Mouse (Mus musculus) CD4-positive, CD25-positive, alpha-beta regulatory T cell, adult 2 months (primary cell): ENCODE data around the gene A830005F24Rik.

ENCODE experiments used
- DNase-seq: peaks from one replicate; pipeline ENCODE4 v3.0.0-alpha.2; 2012; ENCODE audit warnings: low read depth, low spot score

Gene A830005F24Rik

DNA sequence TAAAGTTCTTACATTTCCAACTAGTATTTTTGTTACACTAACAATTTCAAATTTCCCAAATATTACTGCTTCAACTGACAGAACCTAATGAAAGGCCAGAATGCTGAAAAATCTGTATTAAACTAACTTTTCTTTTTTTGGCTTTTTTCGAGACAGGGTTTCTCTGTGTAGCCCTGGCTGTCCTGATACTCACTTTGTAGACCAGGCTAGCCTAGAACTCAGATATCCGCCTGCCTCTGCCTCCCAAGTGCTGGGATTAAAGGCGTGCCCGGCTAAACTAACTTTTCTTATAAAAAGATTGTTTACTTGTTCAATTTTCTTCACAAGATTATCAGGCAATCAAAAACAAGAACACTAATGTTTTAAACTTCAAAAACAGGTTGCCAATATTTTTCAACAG is 31.5 kb downstream of the A830005F24Rik start:
- no peak for DNase-seq

DNA sequence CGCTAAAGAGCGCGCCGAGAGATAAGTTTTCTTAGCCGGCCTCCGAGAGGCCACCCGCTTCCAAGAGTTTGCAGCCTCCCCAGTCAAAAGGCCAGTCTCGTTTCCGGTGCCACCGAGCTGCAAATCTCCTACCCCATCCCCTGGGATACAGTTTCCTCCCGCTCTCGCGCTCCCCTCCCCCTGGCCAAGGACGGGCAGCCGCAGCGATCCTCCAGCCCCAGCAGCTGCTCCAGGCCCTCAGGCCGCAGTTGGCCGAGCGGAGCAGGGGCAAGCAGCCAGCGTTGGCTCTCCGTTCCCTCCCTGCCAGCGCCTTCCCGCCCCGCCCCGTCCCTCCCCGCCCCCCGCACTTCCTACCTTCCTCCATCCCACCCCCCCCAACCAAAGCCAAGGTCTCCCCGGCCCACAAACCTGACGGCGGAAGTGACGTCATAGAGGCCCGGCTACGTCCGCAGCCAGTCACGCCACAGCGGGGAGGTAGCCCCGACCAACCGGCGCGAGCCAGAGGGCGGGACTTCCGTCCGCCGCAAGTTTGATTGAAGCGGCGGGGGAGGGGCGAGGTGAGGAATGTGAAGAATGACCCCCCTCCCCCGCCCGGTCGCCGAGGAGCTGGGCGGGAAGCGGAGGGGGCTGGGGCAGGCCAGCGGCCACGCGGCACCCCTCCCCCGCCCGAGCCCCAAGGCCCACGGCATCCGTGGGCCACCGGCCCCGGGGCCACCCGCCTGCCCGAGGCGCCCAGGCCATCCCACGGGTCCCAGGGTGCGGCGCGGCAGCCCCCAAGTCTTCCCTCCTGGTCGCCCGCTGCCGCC is 32.3 kb downstream of the A830005F24Rik start:
- DNase-seq: peak; percentile 100

DNA sequence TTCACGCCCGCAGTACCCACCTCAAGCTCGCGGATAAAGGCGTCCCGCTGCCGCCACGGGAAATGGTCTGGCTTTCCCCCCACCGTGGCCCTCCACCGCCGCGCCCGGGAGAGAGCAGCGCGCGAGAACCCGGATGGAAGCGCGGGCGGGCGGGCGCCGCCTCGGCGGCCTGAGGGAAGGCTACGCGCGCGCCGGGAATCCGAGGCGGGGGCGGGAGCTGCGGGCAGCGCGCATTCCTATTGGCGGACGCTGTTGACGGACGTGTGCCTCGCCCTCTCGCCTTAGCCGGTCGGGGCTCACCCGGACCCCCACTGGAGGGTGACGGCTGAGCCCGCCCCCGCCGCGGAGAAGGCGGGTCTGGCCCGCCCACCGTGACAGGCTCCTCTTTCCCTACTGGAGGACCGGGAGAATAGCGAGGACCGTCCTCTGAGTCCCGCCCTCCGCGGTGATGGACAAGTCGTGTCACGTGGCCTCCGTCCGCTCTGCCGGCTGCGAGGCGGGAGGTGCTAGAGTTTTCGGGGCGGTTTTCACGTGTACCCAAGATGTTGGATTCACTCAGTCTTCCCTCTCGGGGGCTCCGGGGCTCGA is 33.1 kb downstream of the A830005F24Rik start:
- DNase-seq: peak; percentile 99

GRCm38 (mm10) chr13:48547623-48548022 is 34.3 kb downstream of the A830005F24Rik start:
- no peak for DNase-seq

DNA sequence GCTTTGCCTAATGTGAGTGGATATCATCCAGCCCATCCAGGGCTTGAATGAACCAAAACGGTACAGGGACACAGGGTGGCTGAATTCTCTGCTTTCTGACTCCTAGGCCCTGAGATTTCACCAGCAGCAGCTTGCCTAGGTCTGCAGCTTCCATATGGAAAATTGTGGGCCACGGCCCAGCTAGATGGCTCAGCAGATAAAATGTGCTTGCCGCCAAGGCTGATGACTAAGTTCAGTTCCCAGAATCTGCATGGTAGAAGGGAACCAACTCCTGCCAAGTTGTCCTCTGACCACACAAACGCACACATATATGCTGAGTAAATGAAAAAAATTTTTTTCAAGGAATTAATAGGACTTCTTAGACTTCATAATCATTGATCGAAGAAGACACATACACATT is 34.9 kb downstream of the A830005F24Rik start:
- no peak for DNase-seq

GRCm38 (mm10) chr13:48552181-48553090 is 39.1 kb downstream of the A830005F24Rik start:
- DNase-seq: no peak

DNA sequence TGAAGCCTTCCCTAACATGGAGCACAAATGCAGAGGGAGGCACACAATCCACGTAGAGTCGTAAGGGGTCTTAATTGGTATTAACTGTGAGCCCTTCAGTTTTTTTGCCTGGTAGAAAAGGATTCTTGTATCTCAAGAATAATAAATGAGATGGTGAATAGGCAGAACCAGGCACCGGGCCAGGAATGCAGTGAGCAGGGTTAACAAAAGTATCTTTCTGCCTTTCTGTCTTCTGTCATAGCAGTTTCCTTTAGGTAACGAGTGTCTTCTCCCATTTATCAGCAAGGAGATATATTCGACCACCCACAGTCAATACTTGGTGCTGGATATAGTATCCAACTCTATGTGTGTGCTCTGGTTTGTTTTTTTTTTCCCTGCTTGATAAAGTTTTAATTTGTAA is 40.1 kb downstream of the A830005F24Rik start:
- no peak for DNase-seq

DNA sequence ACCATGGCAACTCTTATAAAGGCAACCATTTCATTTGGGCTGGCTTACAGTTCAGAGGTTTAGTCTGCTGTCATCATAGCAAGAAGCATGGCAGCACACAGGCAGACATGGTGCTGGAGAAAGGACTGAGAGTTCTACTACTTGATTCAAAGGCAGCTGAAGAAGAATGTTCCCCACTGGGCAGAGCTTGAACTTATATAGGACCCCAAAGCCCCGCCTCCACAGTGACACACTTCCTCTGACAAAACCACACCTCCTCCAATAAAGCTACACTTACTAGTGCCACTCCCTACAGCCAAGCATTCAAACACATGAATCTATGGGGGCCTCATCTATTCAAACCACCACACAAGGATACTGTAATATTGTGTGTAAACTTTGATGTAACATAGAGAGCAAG is 41.2 kb downstream of the A830005F24Rik start:
- DNase-seq: no peak

GRCm38 (mm10) chr13:48555976-48556375 is 42.6 kb downstream of the A830005F24Rik start:
- DNase-seq: no peak

- no peak for DNase-seq
These were observed 48.1 kb downstream of the A830005F24Rik start for GRCm38 (mm10) chr13:48561481-48561880.

DNA sequence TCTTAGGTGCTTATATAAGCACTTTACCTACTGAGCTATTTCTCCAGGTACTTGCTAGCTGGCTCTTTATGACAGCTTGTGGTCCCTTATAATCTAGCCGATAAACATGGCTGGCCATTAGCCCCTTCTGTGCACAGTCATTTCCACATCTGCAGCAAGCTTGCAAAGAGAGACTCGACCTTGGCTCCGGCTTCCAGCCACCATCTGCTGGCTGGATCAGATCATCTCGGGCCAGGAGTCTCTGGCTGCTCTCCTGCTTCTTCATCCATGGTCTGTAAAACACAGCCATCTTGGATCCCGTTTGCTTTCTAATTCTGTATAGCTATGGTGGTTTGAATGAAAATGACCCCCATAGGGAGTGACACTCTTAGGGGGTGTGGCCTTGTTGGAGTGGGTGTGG is 49.0 kb downstream of the A830005F24Rik start:
- DNase-seq: no peak
